Mouse (Mus musculus) gastrocnemius, adult 8-10 months (tissue): ENCODE data around the gene Rpl32. TPM values are rescaled to one million over a fixed set of nuclear protein-coding genes. Genes with fewer than 3 reads are reported as not detected.
"Not testable (repeated sequence)": the region's sequence is repeated elsewhere in the genome, so short reads cannot be mapped to it uniquely, and the experiment has no call there.

ENCODE experiments used
- DNase-seq, 2 experiments: peaks; one replicate each; pipeline ENCODE4 v3.0.0; 2022; ENCODE audit warnings: low spot score in 2 of 2
- total RNA-seq, 4 experiments: library from RNA; stranded (reverse); gene quantifications; 2 replicates each; pipeline ENCODE4 v1.2.4; 2022

Rpl32 gene
- 100 to 1,000 TPM; 581 to 694 (median 621) TPM for total RNA-seq

- peak; percentile 78 to 82 for DNase-seq
Measured at GRCm38 (mm10) chr6:115808488-115809231, at the start of gene Rpl32. TSS of gene Rpl32 (minus strand) at chr6:115808747.

- no peak for DNase-seq
Measured at GRCm38 (mm10) chr6:115856361-115856745, 47.8 kb upstream of the Rpl32 start.

GRCm38 (mm10) chr6:115855733-115856360 lies 47.3 kb upstream of the Rpl32 start:
- DNase-seq: no peak

GRCm38 (mm10) chr6:115854432-115854831 lies 45.9 kb upstream of the Rpl32 start:
- DNase-seq: no peak

- DNase-seq: no peak
Measured at GRCm38 (mm10) chr6:115853985-115854384, 45.4 kb upstream of the Rpl32 start.

GRCm38 (mm10) chr6:115853091-115853813 lies 44.7 kb upstream of the Rpl32 start, which contains the start of the genes Mbd4 and Ift122:
TSS of gene Mbd4 (minus strand) at chr6:115853371.
TSS of gene Ift122 (plus strand) at chr6:115853470.
- DNase-seq: peak; percentile 96 to 98

GRCm38 (mm10) chr6:115852446-115853090 lies 44.0 kb upstream of the Rpl32 start:
- DNase-seq: no peak

- no peak for DNase-seq
Measured at GRCm38 (mm10) chr6:115848598-115849304, 40.2 kb upstream of the Rpl32 start.

- peak; percentile 30 to 42 for DNase-seq
Measured at GRCm38 (mm10) chr6:115846640-115847411, 38.3 kb upstream of the Rpl32 start.

- DNase-seq: no peak
Measured at GRCm38 (mm10) chr6:115845006-115845405, 36.5 kb upstream of the Rpl32 start.

- no peak for DNase-seq
Measured at GRCm38 (mm10) chr6:115838745-115839144, 30.2 kb upstream of the Rpl32 start.

- peak in 1 of 2 experiments; percentile 28 for DNase-seq
Measured at GRCm38 (mm10) chr6:115838161-115838597, 29.6 kb upstream of the Rpl32 start, which contains the start of gene Efcab12. TSS of gene Efcab12 (minus strand) at chr6:115838412.

GRCm38 (mm10) chr6:115833861-115834260 lies 25.3 kb upstream of the Rpl32 start:
- no peak for DNase-seq

- no peak for DNase-seq
Measured at GRCm38 (mm10) chr6:115832152-115832850, 23.8 kb upstream of the Rpl32 start.

- no peak for DNase-seq
Measured at GRCm38 (mm10) chr6:115830779-115831601, 22.4 kb upstream of the Rpl32 start.

GRCm38 (mm10) chr6:115823850-115824464 lies 15.4 kb upstream of the Rpl32 start:
- DNase-seq: not testable (repeated sequence)

- DNase-seq: no peak
Measured at GRCm38 (mm10) chr6:115821216-115821993, 12.9 kb upstream of the Rpl32 start.
